Mouse (Mus musculus) MEL (cell line): ENCODE measurements around the gene Ugt1a6b. TPM values are rescaled to one million over a fixed set of nuclear protein-coding genes. Genes with fewer than 3 reads are reported as not detected.

Source experiments
- DNase-seq: peaks from one replicate; pipeline ENCODE4 v3.0.0; 2011; ENCODE audit warnings: low read depth, low spot score
- H3K27ac ChIP-seq: 2 replicates; pipeline ENCODE4 v1.5.1; 2012; ENCODE audit warnings: low read depth, mild to moderate bottlenecking, control low read depth, low read length, moderate library complexity; ENCODE audit not compliant: control insufficient read depth
- H3K27me3 ChIP-seq, 2 experiments: fragments of 150-350 bp in 1 of 2; sonication (generic) in 1 of 2; 2 replicates each; pipeline ENCODE4 v1.6.1; 2012; ENCODE audit warnings: low read length in 2 of 2, mild to moderate bottlenecking in 2 of 2, improper control_type of control experiment in 1 of 2, moderate library complexity in 1 of 2; ENCODE audit not compliant: insufficient read depth in 2 of 2, control insufficient read depth in 1 of 2
- H3K36me3 ChIP-seq, 2 experiments: 2 replicates each; pipeline ENCODE4 v1.6.1; 2012 to 2014; ENCODE audit warnings: low read length in 2 of 2, improper control_type of control experiment in 1 of 2, inconsistent platforms in 1 of 2, mild to moderate bottlenecking in 1 of 2; ENCODE audit not compliant: insufficient read depth in 2 of 2, control insufficient read depth in 1 of 2
- H3K4me1 ChIP-seq, 2 experiments: fragments of 150-350 bp in 1 of 2; sonication (generic) in 1 of 2; 2 replicates each; pipeline ENCODE4 v1.6.1; 2012; ENCODE audit warnings: low read length in 2 of 2, improper control_type of control experiment in 1 of 2, mild to moderate bottlenecking in 1 of 2; ENCODE audit not compliant: insufficient read depth in 2 of 2, control insufficient read depth in 1 of 2
- H3K4me3 ChIP-seq, 2 experiments: fragments of 150-350 bp in 1 of 2; sonication (generic) in 1 of 2; 2 replicates each; pipeline ENCODE4 v1.5.1; 2012; ENCODE audit warnings: low read depth in 2 of 2, low read length in 2 of 2, mild to moderate bottlenecking in 2 of 2, moderate library complexity in 2 of 2, control low read depth in 1 of 2, improper control_type of control experiment in 1 of 2; ENCODE audit not compliant: control insufficient read depth in 1 of 2, insufficient read depth in 1 of 2
- H3K79me2 ChIP-seq: 2 replicates; pipeline ENCODE4 v1.6.1; 2012; ENCODE audit warnings: mild to moderate bottlenecking, low read length, moderate library complexity; ENCODE audit not compliant: control insufficient read depth, poor library complexity, insufficient read depth
- H3K9ac ChIP-seq: 2 replicates; pipeline ENCODE4 v1.6.1; 2012; ENCODE audit warnings: low read depth, mild to moderate bottlenecking, control low read depth, low read length, moderate library complexity; ENCODE audit not compliant: control insufficient read depth, poor library complexity, severe bottlenecking
- H3K9me3 ChIP-seq: fragments of 150-350 bp; sonication (generic); replicated peaks from 2 replicates; pipeline ENCODE4 v1.6.1; 2012; ENCODE audit warnings: mild to moderate bottlenecking, low read length, improper control_type of control experiment, moderate library complexity; ENCODE audit not compliant: insufficient read depth
- E2F4 ChIP-seq: IDR thresholded peaks from 2 replicates; pipeline ENCODE4 v1.6.1; 2011; ENCODE audit warnings: low read depth, low read length, improper control_type of control experiment, borderline replicate concordance
- GABPA ChIP-seq: IDR thresholded peaks from 2 replicates; pipeline ENCODE4 v1.6.1; 2012; ENCODE audit warnings: low read depth, mild to moderate bottlenecking, inconsistent platforms, low read length, improper control_type of control experiment, moderate library complexity
- GATA1 ChIP-seq: IDR thresholded peaks from 2 replicates; pipeline ENCODE4 v1.6.1; 2011; ENCODE audit warnings: low read depth, low read length, improper control_type of control experiment
- KAT2A ChIP-seq: conservative IDR thresholded peaks from 2 replicates; pipeline ENCODE4 v1.6.1; 2012; ENCODE audit warnings: low read depth, low read length, improper control_type of control experiment, inconsistent platforms
- MAFK ChIP-seq: IDR thresholded peaks from 2 replicates; pipeline ENCODE4 v1.6.1; 2011; ENCODE audit warnings: low read depth, mild to moderate bottlenecking, low read length, improper control_type of control experiment, borderline replicate concordance
- MAX ChIP-seq: IDR thresholded peaks from 2 replicates; pipeline ENCODE4 v1.6.1; 2011; ENCODE audit warnings: low read length, improper control_type of control experiment
- MXI1 ChIP-seq: IDR thresholded peaks from 2 replicates; pipeline ENCODE4 v1.6.1; 2011; ENCODE audit warnings: mild to moderate bottlenecking, low read depth, low read length, improper control_type of control experiment
- NELFE ChIP-seq: IDR thresholded peaks from 2 replicates; pipeline ENCODE4 v1.6.1; 2011; ENCODE audit warnings: low read depth, low read length, improper control_type of control experiment
- NRF1 ChIP-seq: IDR thresholded peaks from 2 replicates; pipeline ENCODE4 v1.6.1; 2014; ENCODE audit warnings: low read depth, mild to moderate bottlenecking, inconsistent platforms, low read length, improper control_type of control experiment, moderate library complexity; ENCODE audit not compliant: poor library complexity, insufficient read depth, severe bottlenecking
- POLR2AphosphoS5 ChIP-seq: IDR thresholded peaks from 2 replicates; pipeline ENCODE4 v1.6.1; 2012; ENCODE audit warnings: low read depth, borderline replicate concordance, mild to moderate bottlenecking, inconsistent platforms, low read length, moderate library complexity, mixed read lengths
- RAD21 ChIP-seq: IDR thresholded peaks from 2 replicates; pipeline ENCODE4 v1.6.1; 2011; ENCODE audit warnings: mild to moderate bottlenecking, low read depth, low read length, improper control_type of control experiment
- TBP ChIP-seq: IDR thresholded peaks from 2 replicates; pipeline ENCODE4 v1.8.0; 2011; ENCODE audit warnings: low read depth, low read length, improper control_type of control experiment
- TCF12 ChIP-seq: IDR thresholded peaks from 2 replicates; pipeline ENCODE4 v1.6.1; 2014; ENCODE audit warnings: low read depth, mild to moderate bottlenecking, inconsistent platforms, low read length, improper control_type of control experiment, moderate library complexity
- UBTF ChIP-seq: IDR thresholded peaks from 2 replicates; pipeline ENCODE4 v1.6.1; 2012; ENCODE audit warnings: low read depth, mild to moderate bottlenecking, inconsistent platforms, low read length, improper control_type of control experiment, moderate library complexity, borderline replicate concordance; ENCODE audit not compliant: insufficient read depth
- USF1 ChIP-seq: IDR thresholded peaks from 2 replicates; pipeline ENCODE4 v1.6.1; 2014; ENCODE audit warnings: low read depth, mild to moderate bottlenecking, inconsistent platforms, low read length, improper control_type of control experiment, moderate library complexity
- ZC3H11A ChIP-seq: IDR thresholded peaks from 2 replicates; pipeline ENCODE4 v1.6.1; 2012; ENCODE audit warnings: low read depth, mild to moderate bottlenecking, inconsistent platforms, low read length, improper control_type of control experiment
- polyA plus RNA-seq, 2 experiments: library from polyadenylated mRNA; stranded (reverse) in 1 of 2; unstranded in 1 of 2; fragments of >175 nt in 1 of 2; fragments of >200 nt in 1 of 2; gene quantifications; 2 replicates each; pipeline versions ENCODE4 v1.2.1 to v1.2.4; 2012; ENCODE audit warnings: low replicate concordance in 2 of 2, low read depth in 1 of 2; ENCODE audit not compliant: insufficient read length in 2 of 2, insufficient read depth in 1 of 2, missing spikeins in 1 of 2
- total RNA-seq: library from RNA; depleted of rRNA; stranded (reverse); fragments of 300-350 nt; gene quantifications from 2 replicates; pipeline ENCODE4 v1.2.3, GENCODE M21; 2012

Ugt1a6b gene
- total and polyA plus RNA-seq, 3 experiments = not detected

- Histone ChIP-seq H3K9me3 (no peaks in the 10 kb centered on the region), H3K9ac (no peak overlapping the region)
- TF ChIP-seq TCF12 = no peak
- 0 out of 2 replicates have a peak, but pooled peaks have one; percentile 27 for TF ChIP-seq USF1
- no peak for TF ChIP-seq UBTF
- TF ChIP-seq, all 39 proteins: peak for 1
- Histone ChIP-seq H3K36me3 (no peaks in the 10 kb centered on the region), H3K4me1 (no peaks in the 10 kb centered on the region), H3K4me3 (no peak overlapping the region), H3K27me3 (no peaks in the 10 kb centered on the region), H3K79me2 (no peaks in the 10 kb centered on the region), H3K27ac (no peak overlapping the region)
- DNase-seq = no peak
Observed at GRCm38 (mm10) chr1:88240579-88240978, 137.5 kb downstream of the Ugt1a6b start.

GRCm38 (mm10) chr1:88243861-88244260 is 140.8 kb downstream of the Ugt1a6b start:
- Histone ChIP-seq H3K9me3 (no peaks in the 10 kb centered on the region), H3K4me1 (no peaks in the 10 kb centered on the region), H3K4me3 (no peak overlapping the region), H3K27me3 (no peaks in the 10 kb centered on the region), H3K36me3 (no peaks in the 10 kb centered on the region), H3K27ac (no peak overlapping the region), H3K9ac (no peak overlapping the region), H3K79me2 (no peaks in the 10 kb centered on the region)
- TF ChIP-seq E2F4 = no peak
- no peak for TF ChIP-seq TBP
- no peak for TF ChIP-seq KAT2A
- no peak for TF ChIP-seq GATA1
- DNase-seq = no peak

- TF ChIP-seq RAD21 = no peak
- TF ChIP-seq ZC3H11A = no peak
- TF ChIP-seq MXI1 = no peak
- TF ChIP-seq NELFE = no peak
- TF ChIP-seq GABPA = no peak
- TF ChIP-seq USF1 = no peak
- TF ChIP-seq POLR2AphosphoS5 = no peak
- no peak for TF ChIP-seq MAFK
- TF ChIP-seq MAX = no peak
- TF ChIP-seq NRF1 = no peak
- TF ChIP-seq E2F4 = no peak
- Histone ChIP-seq H3K36me3 (no peaks in the 10 kb centered on the region), H3K27ac (no peak overlapping the region), H3K9me3 (no peaks in the 10 kb centered on the region), H3K27me3 (no peaks in the 10 kb centered on the region), H3K9ac (no peak overlapping the region), H3K79me2 (no peaks in the 10 kb centered on the region), H3K4me3 (no peak overlapping the region), H3K4me1 (no peaks in the 10 kb centered on the region)
- DNase-seq = no peak
Observed at GRCm38 (mm10) chr1:88245881-88246280, 142.8 kb downstream of the Ugt1a6b start.
